Comparison of ENCODE assay signal across 9 mouse cellular contexts in genomic region chr19:16437170-16437483, GRCm38 (mm10). TPM values are rescaled to one million over a fixed set of nuclear protein-coding genes. Genes with fewer than 3 reads are reported as not detected.
DNase-seq lines count a peak whose midpoint lies in the region; ATAC-seq lines count a peak whose summit lies in the region.
"Had no signal": no experiment of that assay in that cellular context is flagged by ENCODE, and none has a peak within 500 bp of the region (broad histone marks: within the 10 kb centered on the region; RNA-seq: fewer than 3 reads in every experiment).

No protein-coding gene starts in this region.

- DNase-seq in heart, embryonic 10.5 days (ENCODE audit: low spot score), result no peak
- no peak for DNase-seq in heart, postnatal 4 days
- no peak for DNase-seq in neural tube, embryonic 10.5 days (ENCODE audit: extremely low spot score, low spot score)
- no peak for DNase-seq in liver, embryonic 11.5 days (ENCODE audit: low spot score)
- DNase-seq in ovary, postnatal 36 days (ENCODE audit: low spot score), result no peak
- no peak for DNase-seq in retina, postnatal 1 day
- no peak for DNase-seq in cerebellum, postnatal 10 days

- ATAC-seq in neural tube, embryonic 12.5 days (ENCODE audit: low FRiP score, low read depth), result no peak
- ATAC-seq in liver, embryonic 11.5 days (replicated peaks; ENCODE audit: low FRiP score), result no peak

- no peaks in the 10 kb centered on the region for H3K9me3 ChIP-seq in heart, embryonic 10.5 days
- H3K9me3 ChIP-seq in neural tube, embryonic 12.5 days, result no peaks in the 10 kb centered on the region
- no peaks in the 10 kb centered on the region for H3K9me3 ChIP-seq in liver, embryonic 11.5 days (ENCODE audit: control insufficient read depth, low read length)

- 0 out of 2 replicates have a peak overlapping the region, but pooled peaks have one; percentile 72 for H3K4me2 ChIP-seq in neural tube, embryonic 12.5 days (replicated peaks)
- peak overlapping the region; percentile 96 for H3K4me2 ChIP-seq in liver, embryonic 11.5 days

- H3K36me3 ChIP-seq in heart, embryonic 10.5 days, result no peaks in the 10 kb centered on the region
- H3K36me3 ChIP-seq in neural tube, embryonic 12.5 days, result no peaks in the 10 kb centered on the region
- no peaks in the 10 kb centered on the region for H3K36me3 ChIP-seq in liver, embryonic 11.5 days (ENCODE audit: control insufficient read depth, insufficient read depth, low read length)

- 27% methylated on average over 4 of the region's 4 CpGs for WGBS in heart, embryonic 10.5 days
- WGBS in neural tube, embryonic 12.5 days, result 14% methylated on average over 4 of the region's 4 CpGs
- WGBS in liver, embryonic 11.5 days, result 49% methylated on average over 4 of the region's 4 CpGs

- H3K27me3 ChIP-seq in heart, embryonic 10.5 days (ENCODE audit: insufficient read depth, poor library complexity, severe bottlenecking), result peaks cover 46% of the 10 kb centered on the region
- H3K27me3 ChIP-seq in neural tube, embryonic 12.5 days (replicated peaks), result peaks cover 22% of the 10 kb centered on the region
- H3K27me3 ChIP-seq in liver, embryonic 11.5 days (replicated peaks; ENCODE audit: control insufficient read depth, insufficient read depth, low read length), result peaks cover 15% of the 10 kb centered on the region

- H3K27ac ChIP-seq in heart, embryonic 10.5 days, result no peak overlapping the region
- H3K27ac ChIP-seq in neural tube, embryonic 12.5 days, result no peak overlapping the region
- no peak overlapping the region for H3K27ac ChIP-seq in liver, embryonic 11.5 days (ENCODE audit: low read depth, low read length)

- H3K4me1 ChIP-seq in heart, embryonic 10.5 days, result peaks cover 45% of the 10 kb centered on the region
- H3K4me1 ChIP-seq in neural tube, embryonic 12.5 days, result peaks cover 26% of the 10 kb centered on the region
- peaks cover 21% of the 10 kb centered on the region for H3K4me1 ChIP-seq in liver, embryonic 11.5 days (replicated peaks; ENCODE audit: control insufficient read depth, insufficient read depth, low read length)

- H3K9ac ChIP-seq in neural tube, embryonic 12.5 days, result no peak overlapping the region
- peak overlapping the region; percentile 44 for H3K9ac ChIP-seq in liver, embryonic 11.5 days (ENCODE audit: low read depth, low read length)

- peak overlapping the region; percentile 60 for H3K4me3 ChIP-seq in heart, embryonic 10.5 days
- no peak overlapping the region; the same call in 1 of the 2 replicates for H3K4me3 ChIP-seq in neural tube, embryonic 12.5 days
- peak overlapping the region; percentile 58 for H3K4me3 ChIP-seq in liver, embryonic 11.5 days (ENCODE audit: low read depth, low read length)

RNA-seq across cellular contexts. Expression of gene Gna14, which starts 1.6 kb away (rescaled TPM):
- 0.76 and 3.7 TPM in 2 replicates for polyA plus RNA-seq in heart, embryonic 10.5 days (2016; fragmentation: Nextera tagmentation; extraction: Ambion mirVana)
- 1 to 10 TPM in 1 of 2 experiments, under 1 TPM in 1; 0.59 to 1.2 TPM for total RNA-seq in heart, postnatal 4 days (2021)
- 0.22 and 0.28 TPM in 2 replicates for polyA plus RNA-seq in neural tube, embryonic 12.5 days (2016; fragmentation: Nextera tagmentation; extraction: Ambion mirVana)
- polyA plus RNA-seq in liver, embryonic 11.5 days (2014; fragmentation: Nextera tagmentation; extraction: Ambion mirVana), result 4.0 and 4.2 TPM in 2 replicates
- total RNA-seq: neutrophil, adult 5-6 weeks had no signal
